Mouse (Mus musculus) hindbrain, embryonic 14.5 days (tissue): ENCODE measurements around the gene Ablim1. TPM values are rescaled to one million over a fixed set of nuclear protein-coding genes. Genes with fewer than 3 reads are reported as not detected.

Source experiments
- ATAC-seq: fragments of 200-750 bp; cut with Nextera tagmentation; 2 replicates; pipeline ENCODE4 v1.8.0; 2017; ENCODE audit warnings: moderate number of reproducible peaks, mild to moderate bottlenecking, moderate TSS enrichment, moderate library complexity; ENCODE audit not compliant: low FRiP score
- DNase-seq: peaks from one replicate; pipeline ENCODE4 v3.0.0-alpha.2; 2015; ENCODE audit warnings: low spot score
- H3K27ac ChIP-seq: fragments of 300-500 bp; sonication (generic); 2 replicates; pipeline ENCODE4 v1.5.1; 2014; ENCODE audit warnings: mild to moderate bottlenecking, moderate library complexity
- H3K27me3 ChIP-seq: fragments of 300-500 bp; sonication (generic); 2 replicates; pipeline ENCODE4 v1.6.1; 2014; ENCODE audit warnings: mild to moderate bottlenecking, low read length, mixed read lengths; ENCODE audit not compliant: control insufficient read depth, insufficient read depth
- H3K36me3 ChIP-seq: fragments of 300-500 bp; sonication (generic); replicated peaks from 2 replicates; pipeline ENCODE4 v1.6.1; 2014; ENCODE audit not compliant: control insufficient read depth, insufficient read depth
- H3K4me1 ChIP-seq: fragments of 300-500 bp; sonication (generic); replicated peaks from 2 replicates; pipeline ENCODE4 v1.6.1; 2014; ENCODE audit warnings: antibody characterized with exemption, low read length, mixed read lengths; ENCODE audit not compliant: control insufficient read depth, insufficient read depth
- H3K4me2 ChIP-seq: fragments of 300-500 bp; sonication (generic); replicated peaks from 2 replicates; pipeline ENCODE4 v1.6.1; 2014; ENCODE audit warnings: mild to moderate bottlenecking, moderate library complexity
- H3K4me3 ChIP-seq: fragments of 300-500 bp; sonication (generic); replicated peaks from 2 replicates; pipeline ENCODE4 v1.5.1; 2014; ENCODE audit warnings: mild to moderate bottlenecking, low read length
- H3K9ac ChIP-seq: fragments of 300-500 bp; sonication (generic); 2 replicates; pipeline ENCODE4 v1.6.1; 2014
- H3K9me3 ChIP-seq: fragments of 300-500 bp; sonication (generic); 2 replicates; pipeline ENCODE4 v1.6.1; 2016; ENCODE audit warnings: low read length; ENCODE audit not compliant: control insufficient read depth
- WGBS: fragments of 180-500 bp; shearing (Covaris S2); extraction: QIAGEN DNeasy Blood & Tissue Kit; methylation state at CpG from one replicate; pipeline ENCODE4 v1.1.7; 2014; 5-methylcytosine and 5-hydroxymethylcytosine counted together
- polyA plus RNA-seq: library from polyadenylated mRNA; unstranded; fragments of >200 nt; fragmentation: Nextera tagmentation; extraction: Ambion mirVana; gene quantifications from 2 replicates; pipeline ENCODE4 v1.2.1, GENCODE M21; 2014

Gene Ablim1
- polyA plus RNA-seq: 56.6 and 61.8 TPM in 2 replicates

DNA sequence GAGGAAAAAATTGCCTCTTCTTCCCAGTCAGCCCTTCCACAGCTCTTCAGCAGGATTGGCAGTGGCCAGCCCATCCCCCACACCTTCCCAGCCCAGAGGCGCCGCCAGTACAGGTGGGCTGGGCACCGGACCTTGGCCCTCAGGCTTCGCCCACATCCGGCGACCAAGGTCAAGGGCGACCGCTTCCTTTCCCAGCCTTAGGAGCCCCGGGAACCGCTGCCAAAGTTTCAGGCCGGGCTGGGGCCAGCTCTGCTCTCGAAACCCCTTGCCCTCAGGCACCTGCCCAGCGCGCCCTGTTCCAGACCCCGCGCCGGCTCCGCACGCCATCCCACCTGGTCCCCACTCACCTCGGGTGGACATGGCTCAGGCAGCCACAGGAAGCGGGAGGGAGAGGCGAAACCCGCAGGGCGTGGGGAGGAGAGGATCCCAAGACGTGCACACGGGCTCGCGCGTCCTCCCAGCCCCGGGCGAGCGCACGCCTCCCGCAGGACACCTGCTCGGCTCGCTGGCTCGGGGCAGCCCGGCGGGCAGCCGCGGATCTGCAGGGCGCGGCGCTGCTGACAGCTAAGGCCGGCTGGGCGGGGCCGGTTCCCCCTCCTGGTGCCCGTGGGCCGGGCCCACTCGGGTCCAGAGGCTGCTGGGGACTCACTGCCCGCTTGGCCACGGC lies at the start of gene Ablim1:
Gene Ablim1 (minus strand): TSS at position 574 of the 667 bp plus-strand sequence.
- H3K4me3 ChIP-seq: peak within 1 kb of the TSS; percentile 71
- H3K9me3 ChIP-seq: no peaks in the 10 kb centered on the region
- DNase-seq (peak; percentile 47), ATAC-seq (peak; percentile 82)
- H3K4me1 ChIP-seq: peaks cover 13% of the 10 kb centered on the region
- H3K36me3 ChIP-seq: no peaks in the 10 kb centered on the region
- WGBS: 1% methylated on average over 49 of the region's 52 CpGs
- H3K27ac ChIP-seq: peak within 1 kb of the TSS; percentile 92
- peak within 1 kb of the TSS; percentile 80 for H3K9ac ChIP-seq
- no peaks in the 10 kb centered on the region for H3K27me3 ChIP-seq
- H3K4me2 ChIP-seq: peak within 1 kb of the TSS; percentile 88

DNA sequence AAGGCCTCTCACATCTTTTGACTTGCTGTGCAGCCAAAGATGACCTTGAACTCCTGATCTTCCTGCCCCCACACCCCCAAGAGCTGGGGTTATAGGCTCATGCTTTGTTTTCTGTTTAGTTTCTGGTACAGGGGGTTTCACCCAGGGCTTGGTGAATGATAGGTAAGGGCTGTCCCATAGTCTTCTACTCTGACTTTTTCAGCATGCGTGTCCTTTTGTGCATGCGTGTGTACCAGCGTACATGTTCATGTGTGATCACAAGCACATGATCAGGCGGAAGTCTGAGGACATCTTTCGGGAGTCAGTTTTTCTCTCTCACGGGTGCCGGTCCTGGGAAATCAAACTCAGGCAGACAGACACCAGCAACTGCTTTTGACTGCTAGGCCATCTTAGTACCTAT lies 48.8 kb upstream of the Ablim1 start:
- H3K4me3 ChIP-seq: peak overlapping the region; percentile 89; the same call in 1 of the 2 replicates
- no peaks in the 10 kb centered on the region for H3K27me3 ChIP-seq
- peak overlapping the region; percentile 81 for H3K4me2 ChIP-seq
- H3K9me3 ChIP-seq: no peaks in the 10 kb centered on the region
- H3K4me1 ChIP-seq: peaks cover 52% of the 10 kb centered on the region
- no peak for ATAC-seq
- H3K27ac ChIP-seq: no peak overlapping the region
- 90% methylated on average over 7 of the region's 7 CpGs for WGBS
- H3K9ac ChIP-seq: peak overlapping the region; percentile 40
- 0 out of 2 replicates have a peak, but pooled peaks cover 4% of the 10 kb centered on the region for H3K36me3 ChIP-seq
- DNase-seq: no peak

DNA sequence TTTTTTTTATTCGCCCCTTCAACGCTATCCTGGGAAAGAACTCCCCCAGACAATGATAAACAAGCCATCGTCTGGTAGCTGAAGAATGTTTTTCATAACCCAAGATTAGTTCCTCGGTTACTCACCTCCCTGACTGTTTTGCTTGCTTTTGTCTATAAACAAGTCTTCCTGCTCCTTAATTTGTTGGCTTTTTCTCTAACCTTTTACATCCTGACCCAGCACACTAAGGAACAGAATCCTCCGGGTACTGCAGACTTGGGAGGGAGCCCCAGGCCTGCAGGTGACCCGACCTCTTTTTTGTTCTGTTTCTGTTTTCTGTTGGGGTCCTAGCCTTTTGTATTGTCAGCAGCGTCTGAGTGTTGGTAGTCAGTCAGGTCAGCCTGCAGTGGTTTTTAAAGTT lies 48.4 kb upstream of the Ablim1 start:
- H3K9ac ChIP-seq: peak overlapping the region; percentile 40
- H3K36me3 ChIP-seq: 0 out of 2 replicates have a peak, but pooled peaks cover 4% of the 10 kb centered on the region
- H3K4me3 ChIP-seq: peak overlapping the region; percentile 89
- no peaks in the 10 kb centered on the region for H3K9me3 ChIP-seq
- peaks cover 52% of the 10 kb centered on the region for H3K4me1 ChIP-seq
- H3K27ac ChIP-seq: no peak overlapping the region
- 36% methylated on average over 7 of the region's 7 CpGs for WGBS
- peak overlapping the region; percentile 81 for H3K4me2 ChIP-seq
- H3K27me3 ChIP-seq: no peaks in the 10 kb centered on the region
- ATAC-seq (no peak), DNase-seq (no peak)

DNA sequence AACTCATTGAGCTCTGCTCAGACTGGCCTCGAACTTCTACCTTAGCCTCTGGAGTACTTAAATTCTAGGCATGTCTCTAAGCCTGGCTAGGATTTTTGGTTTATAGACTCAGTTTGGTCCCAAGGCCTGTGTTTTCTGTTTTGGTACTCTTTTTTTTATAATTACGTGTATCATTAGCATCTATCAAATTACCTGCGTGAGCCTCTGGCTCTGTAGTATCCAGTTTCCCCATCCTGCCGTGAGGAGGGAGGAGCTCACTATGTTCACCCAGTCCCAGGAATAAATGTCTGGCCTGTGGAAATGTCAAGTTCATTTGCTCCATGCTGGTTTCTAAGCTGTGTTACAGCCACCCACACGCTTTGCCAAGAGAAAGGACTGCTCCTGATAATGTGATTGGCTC lies 47.9 kb upstream of the Ablim1 start:
- H3K4me1 ChIP-seq: peaks cover 52% of the 10 kb centered on the region
- H3K9ac ChIP-seq: peak overlapping the region; percentile 40
- H3K27me3 ChIP-seq: no peaks in the 10 kb centered on the region
- ATAC-seq: no peak
- no peak overlapping the region for H3K27ac ChIP-seq
- H3K36me3 ChIP-seq: 0 out of 2 replicates have a peak, but pooled peaks cover 4% of the 10 kb centered on the region
- H3K9me3 ChIP-seq: no peaks in the 10 kb centered on the region
- H3K4me3 ChIP-seq: peak overlapping the region; percentile 89
- no peak for DNase-seq
- H3K4me2 ChIP-seq: peak overlapping the region; percentile 81
- 38% methylated on average over 5 of the region's 5 CpGs for WGBS

DNA sequence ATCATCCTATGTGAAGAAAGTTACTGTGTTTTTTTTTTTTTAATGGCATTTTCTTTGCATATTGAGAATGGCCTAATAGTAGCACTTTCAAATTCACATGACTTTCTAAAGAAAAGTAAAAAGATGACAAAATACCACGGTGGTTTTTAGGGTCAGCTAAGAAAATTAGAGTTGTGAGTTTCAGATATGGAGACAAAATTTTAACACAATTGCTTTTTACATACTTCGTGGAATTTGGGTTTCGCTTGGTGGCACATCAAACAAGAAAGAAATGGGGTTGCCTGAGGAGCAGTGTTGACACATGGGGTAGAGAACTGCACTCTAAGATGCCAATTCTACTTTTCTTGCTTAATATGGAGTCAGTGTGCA lies 47.2 kb upstream of the Ablim1 start:
- Histone ChIP-seq H3K27ac (peak overlapping the region; percentile 96; the same call in 1 of the 2 replicates), H3K9me3 (no peaks in the 10 kb centered on the region), H3K4me3 (peak overlapping the region; percentile 89), H3K4me1 (peaks cover 49% of the 10 kb centered on the region), H3K36me3 (0 out of 2 replicates have a peak, but pooled peaks cover 4% of the 10 kb centered on the region), H3K27me3 (no peaks in the 10 kb centered on the region), H3K4me2 (peak overlapping the region; percentile 81), H3K9ac (peak overlapping the region; percentile 99)
- WGBS: 15% methylated on average over 3 of the region's 3 CpGs
- ATAC-seq: no peak
- no peak for DNase-seq

DNA sequence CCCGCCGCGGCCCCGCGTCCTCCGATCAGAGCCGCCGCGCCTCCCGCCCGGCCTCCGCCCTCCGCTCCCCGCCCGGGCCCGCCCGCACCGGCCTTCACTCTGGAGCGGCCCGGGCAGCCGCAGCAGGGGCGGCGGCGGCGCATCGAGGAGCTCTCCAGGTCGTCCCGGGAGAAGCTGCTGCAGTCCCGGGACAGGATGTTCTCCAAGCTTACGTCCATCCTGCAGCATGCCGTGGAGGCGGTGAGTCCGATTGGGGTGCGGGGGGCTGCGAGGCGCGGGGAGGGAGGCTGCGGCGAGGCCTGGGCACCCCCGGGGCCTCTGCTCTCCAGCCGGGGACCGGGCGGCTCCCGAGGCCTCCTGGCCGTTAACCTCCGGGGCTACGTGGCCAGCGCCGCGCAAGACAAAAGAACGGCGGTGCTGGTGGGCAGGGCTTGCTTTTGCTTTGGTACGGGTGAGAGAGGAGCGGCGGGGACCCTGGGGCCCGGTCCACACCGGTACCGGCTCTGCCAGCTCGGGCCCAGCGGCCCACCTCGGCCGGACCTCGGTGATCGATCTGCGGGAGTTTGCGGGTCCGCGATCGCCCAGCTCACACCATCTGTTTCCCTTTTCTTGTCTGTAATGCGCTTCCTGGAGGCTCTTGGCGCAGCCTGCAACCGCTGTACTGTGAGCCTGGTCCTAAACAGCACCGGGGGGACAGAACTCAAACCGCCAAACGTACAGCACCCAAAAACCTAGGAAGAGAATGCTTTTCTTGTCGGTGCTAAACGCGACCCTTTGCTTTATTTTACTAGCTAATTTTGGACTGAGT lies 46.6 kb upstream of the Ablim1 start:
- no peaks in the 10 kb centered on the region for H3K27me3 ChIP-seq
- DNase-seq (peak; percentile 61), ATAC-seq (peak; percentile 78)
- H3K27ac ChIP-seq: peak overlapping the region; percentile 96
- H3K4me3 ChIP-seq: peak overlapping the region; percentile 89
- 0 out of 2 replicates have a peak, but pooled peaks cover 4% of the 10 kb centered on the region for H3K36me3 ChIP-seq
- peak overlapping the region; percentile 81 for H3K4me2 ChIP-seq
- peak overlapping the region; percentile 99 for H3K9ac ChIP-seq
- no peaks in the 10 kb centered on the region for H3K9me3 ChIP-seq
- peaks cover 43% of the 10 kb centered on the region for H3K4me1 ChIP-seq
- WGBS: under 1% methylated on average over 51 of the region's 78 CpGs

DNA sequence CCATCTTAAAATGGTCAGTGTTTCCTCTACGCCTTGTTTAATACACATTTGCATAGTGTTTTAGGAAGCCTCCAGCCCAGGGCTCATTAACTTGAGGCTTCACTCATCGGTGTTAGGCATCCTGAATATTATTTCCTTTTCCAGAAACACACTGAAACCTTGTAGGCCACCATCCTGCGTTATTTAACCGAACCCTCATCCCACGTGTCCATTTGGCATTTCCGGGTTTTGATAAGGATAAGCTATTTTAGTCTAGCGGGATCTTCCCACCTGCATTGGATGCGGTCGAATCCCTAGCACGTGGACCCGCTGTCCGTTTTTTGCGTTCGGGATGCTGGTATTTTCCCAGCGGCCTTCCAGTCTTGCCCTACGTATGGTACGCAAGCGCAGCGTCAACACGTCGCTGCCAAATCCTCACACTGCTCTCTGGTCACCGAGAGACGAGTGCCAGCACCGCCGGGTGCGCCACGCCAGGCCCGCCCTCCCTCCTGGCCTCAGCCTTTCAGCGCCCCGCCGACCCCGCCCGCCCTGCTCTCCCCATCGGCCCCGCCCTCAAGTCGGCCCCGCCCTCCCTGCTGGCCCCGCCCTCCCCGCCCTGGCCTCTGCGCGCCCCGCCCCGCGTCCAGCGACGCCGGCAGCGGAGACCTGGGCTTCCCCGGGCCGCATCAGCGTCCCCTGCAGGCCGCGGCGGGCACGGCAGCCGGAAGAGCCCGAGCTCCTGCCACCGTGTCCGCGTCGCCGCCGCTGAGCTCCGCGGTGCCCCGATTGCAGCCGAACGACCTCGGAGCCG lies 45.8 kb upstream of the Ablim1 start, which contains the start of gene Fam160b1:
Gene Fam160b1 (plus strand): TSS at position 340 of the 790 bp plus-strand sequence.
- Histone ChIP-seq H3K36me3 (0 out of 2 replicates have a peak, but pooled peaks cover 4% of the 10 kb centered on the region), H3K27me3 (no peaks in the 10 kb centered on the region), H3K4me2 (peak within 1 kb of the TSS; percentile 81), H3K9me3 (no peaks in the 10 kb centered on the region), H3K4me1 (peaks cover 36% of the 10 kb centered on the region), H3K9ac (peak within 1 kb of the TSS; percentile 99), H3K27ac (peak within 1 kb of the TSS; percentile 96), H3K4me3 (peak within 1 kb of the TSS; percentile 89)
- ATAC-seq (peak; percentile 91), DNase-seq (peak; percentile 94)
- WGBS: under 1% methylated on average over 52 of the region's 70 CpGs

DNA sequence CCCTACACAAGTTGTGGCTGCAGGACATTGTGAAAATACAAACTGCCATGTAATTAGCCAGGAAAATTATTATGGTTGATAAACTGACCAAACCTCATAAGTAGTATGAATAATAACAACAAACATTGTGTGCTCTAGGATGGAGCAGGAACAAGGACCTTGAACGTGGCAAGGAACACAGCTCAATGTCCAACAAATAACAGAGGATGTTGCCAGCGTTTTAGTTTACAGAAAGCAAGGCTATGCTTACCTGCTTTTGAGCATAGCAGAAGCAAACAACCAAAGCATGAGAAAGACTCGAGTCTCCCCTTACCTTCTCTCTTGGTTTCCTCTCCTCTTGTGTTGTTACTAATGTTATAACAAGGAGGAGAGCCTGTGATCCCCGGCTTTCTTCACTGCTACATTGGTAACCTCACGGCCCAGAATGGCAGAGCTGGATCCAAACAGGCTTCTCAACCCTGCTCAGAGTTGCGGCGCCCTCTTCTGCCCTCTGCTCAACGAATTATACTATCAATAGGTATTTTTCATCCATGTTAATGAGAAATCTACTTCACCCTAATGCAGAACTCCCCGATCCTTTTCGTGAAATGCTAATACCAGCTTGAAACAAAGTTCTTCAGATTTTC lies 45.1 kb upstream of the Ablim1 start:
- peak overlapping the region; percentile 96 for H3K27ac ChIP-seq
- H3K4me1 ChIP-seq: peaks cover 29% of the 10 kb centered on the region
- H3K9me3 ChIP-seq: no peaks in the 10 kb centered on the region
- no peaks in the 10 kb centered on the region for H3K27me3 ChIP-seq
- 0 out of 2 replicates have a peak, but pooled peaks cover 4% of the 10 kb centered on the region for H3K36me3 ChIP-seq
- H3K4me3 ChIP-seq: peak overlapping the region; percentile 89
- H3K4me2 ChIP-seq: peak overlapping the region; percentile 81
- ATAC-seq: no peak
- H3K9ac ChIP-seq: peak overlapping the region; percentile 99
- no peak for DNase-seq
- WGBS: 42% methylated on average over 10 of the region's 10 CpGs
